Mouse (Mus musculus) liver, embryonic 14.5 days (tissue): ENCODE measurements at regions not wholly inside any gene's neighbourhood (a gene's known extent, or its start where the extent isn't known, plus 50 kb on each side); places are given as distances from the start of the nearest gene placed in this dataset.

Experiments
- ATAC-seq: fragments of 200-750 bp; cut with Nextera tagmentation; 2 replicates; pipeline ENCODE4 v1.8.0; 2017; ENCODE audit warnings: moderate number of reproducible peaks, mild to moderate bottlenecking, moderate library complexity; ENCODE audit not compliant: insufficient read depth
- DNase-seq, 3 experiments: peaks; one replicate each; pipeline ENCODE4 v3.0.0-alpha.2; 2012 to 2013; ENCODE audit warnings: low read depth in 3 of 3, low spot score in 3 of 3
- H3K27ac ChIP-seq: fragments of 300-500 bp; sonication (generic); 2 replicates; pipeline ENCODE4 v1.5.1; 2014; ENCODE audit warnings: moderate library complexity, mild to moderate bottlenecking, control low read depth, inconsistent platforms
- H3K27me3 ChIP-seq: fragments of 300-500 bp; sonication (generic); 2 replicates; pipeline ENCODE4 v1.6.1; 2014; ENCODE audit warnings: mild to moderate bottlenecking, low read length, moderate library complexity; ENCODE audit not compliant: control insufficient read depth, insufficient read depth
- H3K36me3 ChIP-seq: fragments of 300-500 bp; sonication (generic); replicated peaks from 2 replicates; pipeline ENCODE4 v1.6.1; 2014; ENCODE audit warnings: low read depth; ENCODE audit not compliant: control insufficient read depth, insufficient read depth
- H3K4me1 ChIP-seq, 2 experiments: fragments of 200-500 bp in 1 of 2; fragments of 300-500 bp in 1 of 2; sonication (generic) in 1 of 2; replicated peaks; 2 replicates each; pipeline ENCODE4 v1.6.1; 2012 to 2014; ENCODE audit warnings: antibody characterized with exemption in 1 of 2, inconsistent platforms in 1 of 2, low read length in 1 of 2; ENCODE audit not compliant: control insufficient read depth in 2 of 2, insufficient read depth in 2 of 2
- H3K4me2 ChIP-seq: fragments of 300-500 bp; sonication (generic); 2 replicates; pipeline ENCODE4 v1.6.1; 2014; ENCODE audit warnings: low read depth, mild to moderate bottlenecking, control low read depth, moderate library complexity
- H3K4me3 ChIP-seq, 2 experiments: fragments of 200-500 bp in 1 of 2; fragments of 300-500 bp in 1 of 2; sonication (generic) in 1 of 2; 2 replicates each; pipeline ENCODE4 v1.5.1; 2012 to 2014; ENCODE audit warnings: low read depth in 2 of 2, low read length in 2 of 2, mild to moderate bottlenecking in 2 of 2, control low read depth in 1 of 2, inconsistent platforms in 1 of 2, moderate library complexity in 1 of 2; ENCODE audit not compliant: insufficient read depth in 1 of 2
- H3K9ac ChIP-seq: fragments of 300-500 bp; sonication (generic); replicated peaks from 2 replicates; pipeline ENCODE4 v1.6.1; 2014; ENCODE audit warnings: mild to moderate bottlenecking, control low read depth, moderate library complexity
- H3K9me3 ChIP-seq: fragments of 300-500 bp; sonication (generic); 2 replicates; pipeline ENCODE4 v1.6.1; 2016; ENCODE audit warnings: low read length, mixed read lengths; ENCODE audit not compliant: control insufficient read depth
- CTCF ChIP-seq: IDR thresholded peaks from 2 replicates; pipeline ENCODE4 v1.5.1; 2016; ENCODE audit warnings: antibody characterized with exemption, low read depth, control low read depth
- EP300 ChIP-seq: IDR thresholded peaks from 2 replicates; pipeline ENCODE4 v1.6.1; 2016; ENCODE audit warnings: antibody characterized with exemption, low read depth
- WGBS: fragments of 180-500 bp; shearing (Covaris S2); extraction: QIAGEN DNeasy Blood & Tissue Kit; methylation state at CpG from one replicate; pipeline ENCODE4 v1.1.7; 2014; ENCODE audit not compliant: insufficient replicate concordance; 5-methylcytosine and 5-hydroxymethylcytosine counted together

GRCm38 (mm10) chr4:32158886-32159285, 79.7 kb upstream of the Bach2 start:
- 69% methylated on average over 4 of the region's 4 CpGs for WGBS

DNA sequence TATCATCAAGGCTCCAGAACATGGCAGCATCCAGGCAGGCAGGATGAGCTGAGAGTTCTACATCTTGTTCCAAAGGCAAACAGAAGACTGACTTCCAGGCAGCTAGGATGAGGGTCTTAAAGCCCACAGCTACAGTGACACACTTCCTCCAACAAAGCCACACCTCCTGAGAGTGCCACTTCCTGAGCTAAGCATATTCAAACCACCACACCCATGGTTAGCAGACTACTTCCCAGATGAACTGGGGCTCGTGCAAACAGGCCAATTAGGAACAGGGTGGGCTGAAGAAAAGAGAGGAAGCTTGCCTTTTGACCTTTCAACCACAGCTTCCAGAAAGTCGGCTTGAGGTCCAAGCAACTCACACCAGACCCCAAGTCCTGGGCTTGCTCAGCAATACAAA, 77.8 kb upstream of the Bach2 start:
- TF ChIP-seq EP300: no peak
- TF ChIP-seq CTCF: no peak
- Histone ChIP-seq H3K27ac (no peak overlapping the region), H3K4me1 (peaks cover 0 to 15% of the 10 kb centered on the region in 2 experiments; a peak in 2 of 4 replicates), H3K4me3 (no peak overlapping the region), H3K36me3 (no peaks in the 10 kb centered on the region), H3K9ac (no peak overlapping the region), H3K9me3 (no peaks in the 10 kb centered on the region), H3K27me3 (no peaks in the 10 kb centered on the region), H3K4me2 (no peak overlapping the region)
- 6% methylated on average over 2 of the region's 2 CpGs for WGBS
- no peak for DNase-seq
- ATAC-seq: no peak

More at GRCm38 (mm10) chr4:32158886-32159285, 79.7 kb upstream of the Bach2 start:
- DNase-seq (no peak), ATAC-seq (no peak)
- Histone ChIP-seq H3K4me3 (no peak overlapping the region), H3K27ac (no peak overlapping the region), H3K27me3 (no peaks in the 10 kb centered on the region), H3K36me3 (no peaks in the 10 kb centered on the region), H3K9me3 (no peaks in the 10 kb centered on the region), H3K9ac (no peak overlapping the region), H3K4me2 (no peak overlapping the region), H3K4me1 (peaks cover 0 to 15% of the 10 kb centered on the region in 2 experiments; a peak in 2 of 4 replicates)
- TF ChIP-seq CTCF: no peak
- no peak for TF ChIP-seq EP300

DNA sequence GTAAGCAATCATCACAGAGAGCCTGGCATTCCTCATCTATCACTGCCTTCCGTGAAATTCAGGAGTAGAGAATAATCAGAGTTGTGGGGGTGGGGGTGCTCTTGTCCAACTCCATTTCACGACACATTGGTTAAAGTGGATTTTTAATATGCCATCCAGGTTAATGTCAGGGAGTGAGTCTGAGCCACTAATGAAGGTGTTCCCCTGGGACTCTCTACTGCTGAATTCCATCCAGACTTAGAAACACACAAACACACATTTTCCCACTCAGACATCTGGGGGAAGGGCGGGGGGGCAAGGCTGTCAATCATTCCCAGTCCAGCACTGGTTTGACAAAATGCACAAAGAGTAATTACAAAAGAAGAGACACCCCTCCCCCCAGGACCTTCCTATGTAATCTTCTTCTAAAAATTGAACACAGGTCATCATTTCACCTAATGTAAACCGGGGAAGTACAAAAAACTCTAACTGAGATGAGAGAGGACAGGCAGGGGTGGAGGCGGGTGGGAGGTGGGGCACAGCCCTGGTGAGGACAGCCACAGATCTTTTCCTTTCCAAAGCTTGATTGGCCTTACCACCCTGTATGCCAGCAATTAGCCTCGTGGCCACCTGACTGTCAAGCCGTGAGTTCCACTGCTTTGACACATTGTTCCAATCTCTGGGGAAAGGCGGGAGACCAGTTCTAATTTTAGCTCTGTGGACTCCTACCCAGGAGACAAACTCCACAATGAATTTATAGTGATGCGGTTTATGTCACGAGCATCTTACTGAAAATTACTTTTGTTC, 76.5 kb upstream of the Bach2 start:
- H3K4me2 ChIP-seq: no peak overlapping the region
- 55% methylated on average over 10 of the region's 10 CpGs for WGBS
- H3K9me3 ChIP-seq: no peaks in the 10 kb centered on the region
- no peak for TF ChIP-seq EP300
- TF ChIP-seq CTCF: no peak
- ATAC-seq (no peak), DNase-seq (no peak)
- H3K9ac ChIP-seq: no peak overlapping the region
- no peak overlapping the region for H3K4me3 ChIP-seq
- H3K4me1 ChIP-seq: peaks cover 0 to 15% of the 10 kb centered on the region in 2 experiments; a peak in 2 of 4 replicates
- H3K36me3 ChIP-seq: no peaks in the 10 kb centered on the region
- no peak overlapping the region for H3K27ac ChIP-seq
- H3K27me3 ChIP-seq: no peaks in the 10 kb centered on the region

- Histone ChIP-seq H3K27ac (no peak overlapping the region), H3K36me3 (no peaks in the 10 kb centered on the region), H3K27me3 (no peaks in the 10 kb centered on the region), H3K9me3 (no peaks in the 10 kb centered on the region), H3K9ac (no peak overlapping the region), H3K4me3 (no peak overlapping the region), H3K4me2 (no peak overlapping the region), H3K4me1 (peaks cover 0 to 15% of the 10 kb centered on the region in 2 experiments; a peak in 2 of 4 replicates)
- no peak for ATAC-seq
- DNase-seq: no peak
- no peak for TF ChIP-seq EP300
- TF ChIP-seq CTCF: no peak
- WGBS: 52% methylated on average over 12 of the region's 12 CpGs
Observed at GRCm38 (mm10) chr4:32162694-32163240, 75.8 kb upstream of the Bach2 start.

DNA sequence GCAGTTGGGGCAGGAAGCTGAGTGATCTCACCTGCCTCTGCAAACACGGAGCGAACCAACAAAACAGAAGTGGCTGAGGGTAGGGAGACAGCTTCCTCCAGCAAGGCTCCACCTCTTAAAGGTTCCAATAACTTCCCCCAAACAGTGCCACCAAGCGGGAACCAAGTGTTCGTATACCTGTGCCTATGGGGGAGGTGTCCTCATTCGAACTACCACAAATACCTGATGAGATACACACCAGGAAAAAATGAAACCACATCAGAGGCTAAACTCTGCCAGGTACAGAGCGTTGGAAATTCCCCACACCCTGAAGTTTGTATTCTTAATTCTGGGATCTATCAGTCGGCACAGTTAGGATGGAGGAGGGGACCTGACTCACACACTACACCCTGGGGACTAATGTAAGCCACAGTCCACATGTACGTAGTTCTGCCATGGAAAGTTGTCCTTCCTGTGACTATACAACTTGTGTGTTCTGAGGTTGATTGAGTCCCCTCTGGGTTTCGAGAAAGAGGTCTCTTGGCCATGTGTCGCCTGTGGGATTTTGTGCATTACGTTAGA, 74.4 kb upstream of the Bach2 start:
- Histone ChIP-seq H3K36me3 (no peaks in the 10 kb centered on the region), H3K4me1 (peaks cover 4 to 21% of the 10 kb centered on the region in 2 experiments), H3K27ac (no peak overlapping the region), H3K4me3 (no peak overlapping the region), H3K9me3 (no peaks in the 10 kb centered on the region), H3K9ac (no peak overlapping the region), H3K27me3 (no peaks in the 10 kb centered on the region), H3K4me2 (no peak overlapping the region)
- WGBS: 77% methylated on average over 11 of the region's 11 CpGs
- TF ChIP-seq EP300 (no peak), CTCF (no peak)
- DNase-seq: no peak
- no peak for ATAC-seq
